Mouse (Mus musculus): ENCODE data around the gene Sprr1a. TPM values are rescaled to one million over a fixed set of nuclear protein-coding genes. Genes with fewer than 3 reads are reported as not detected.
"Not testable (repeated sequence)": the region's sequence is repeated elsewhere in the genome, so short reads cannot be mapped to it uniquely, and the experiment has no call there.

Gene Sprr1a
- polyA plus RNA-seq (2016; fragmentation: Nextera tagmentation; extraction: Ambion mirVana) = not detected in 2 replicates

DNA sequence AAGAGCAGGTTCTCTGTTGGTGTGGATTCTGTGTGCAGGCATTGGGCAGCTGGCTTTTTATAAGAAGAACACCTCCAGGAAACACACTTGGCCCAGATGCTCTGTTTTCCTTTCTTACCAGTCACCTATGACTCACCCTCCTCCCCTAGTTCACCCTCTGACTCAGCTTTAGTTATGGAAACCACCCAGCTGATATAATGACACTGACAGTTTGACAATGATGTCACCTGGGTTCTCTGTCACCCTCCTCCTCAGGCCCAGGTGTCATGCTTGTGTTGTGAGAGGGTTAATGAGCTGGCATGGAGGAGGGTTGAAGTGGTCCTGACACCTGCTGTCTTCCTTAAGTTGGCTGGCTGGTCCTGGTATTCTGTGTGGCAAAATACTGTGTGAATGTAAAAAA lies at the start of gene Sprr1a:
Gene Sprr1a, minus strand, starts transcription at position 33 of the 400 bp plus-strand sequence.
- Histone ChIP-seq H3K27ac (no peak within 1 kb of the TSS), H3K27me3 (ENCODE audit: low read depth, poor library complexity, severe bottlenecking) (no peaks in the 10 kb centered on the region), H3K36me3 (no peaks in the 10 kb centered on the region), H3K9me3 (replicated peaks) (no peaks in the 10 kb centered on the region), H3K4me3 (no peak within 1 kb of the TSS), H3K4me1 (no peaks in the 10 kb centered on the region)
- no peak for DNase-seq (ENCODE audit: low spot score)

DNA sequence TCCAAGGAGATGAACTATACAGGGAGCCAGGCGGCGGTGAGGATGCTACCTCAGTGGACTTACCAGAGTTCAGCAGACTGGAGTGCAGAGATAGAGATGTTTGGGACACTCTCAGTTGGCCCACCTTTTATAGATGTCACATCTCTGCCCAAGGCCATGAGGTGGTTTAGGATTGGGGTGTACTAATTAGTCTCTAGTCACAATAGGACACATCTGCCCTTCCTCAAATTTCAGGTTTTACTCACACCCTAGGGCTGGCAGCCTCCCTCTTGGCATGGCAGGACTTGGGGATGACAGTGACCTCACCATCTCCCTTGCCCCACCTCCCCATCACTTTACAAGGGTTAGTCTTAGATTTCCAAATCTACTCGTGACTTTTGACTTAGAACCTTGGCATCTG lies 48.7 kb upstream of the Sprr1a start, which contains the start of gene 2310046K23Rik:
Gene 2310046K23Rik, minus strand, starts transcription at position 101 of the 400 bp plus-strand sequence.
- WGBS = 92% methylated on average over 3 of the region's 3 CpGs
- DNase-seq (ENCODE audit: low spot score) = no peak
- H3K27me3 ChIP-seq (ENCODE audit: low read depth, poor library complexity, severe bottlenecking) = no peaks in the 10 kb centered on the region
- no peaks in the 10 kb centered on the region for H3K4me1 ChIP-seq
- no peak within 1 kb of the TSS for H3K27ac ChIP-seq
- H3K9me3 ChIP-seq (replicated peaks) = no peaks in the 10 kb centered on the region
- H3K4me3 ChIP-seq = no peak within 1 kb of the TSS
- no peaks in the 10 kb centered on the region for H3K36me3 ChIP-seq

DNA sequence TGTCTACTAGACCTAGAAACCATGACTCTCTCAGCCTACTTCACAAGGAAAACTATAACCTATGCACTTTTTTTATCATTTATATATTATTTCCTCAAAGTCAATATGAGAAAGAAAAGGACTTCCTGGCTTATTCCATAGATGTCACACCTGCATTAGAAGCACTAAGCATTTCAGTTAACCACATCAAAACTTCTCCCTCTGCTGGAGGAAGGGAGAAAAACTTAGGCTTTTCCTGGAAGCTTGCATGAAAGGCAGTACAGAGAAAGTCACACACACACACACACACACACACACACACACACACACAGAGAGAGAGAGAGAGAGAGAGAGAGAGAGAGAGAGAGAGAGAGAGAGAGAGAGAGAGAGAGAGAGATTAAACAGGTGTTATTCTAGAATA lies 26.6 kb upstream of the Sprr1a start:
- Histone ChIP-seq H3K9me3 (replicated peaks) (no peaks in the 10 kb centered on the region), H3K4me1 (no peaks in the 10 kb centered on the region), H3K27me3 (ENCODE audit: low read depth, poor library complexity, severe bottlenecking) (no peaks in the 10 kb centered on the region), H3K36me3 (no peaks in the 10 kb centered on the region), H3K27ac (no peak overlapping the region), H3K4me3 (no peak overlapping the region)
- DNase-seq (ENCODE audit: low spot score) = no peak

GRCm38 (mm10) chr3:92510786-92511185 lies 25.1 kb upstream of the Sprr1a start:
- DNase-seq (ENCODE audit: low spot score) = peak; percentile 35
- Histone ChIP-seq H3K27me3 (ENCODE audit: low read depth, poor library complexity, severe bottlenecking) (no peaks in the 10 kb centered on the region), H3K4me1 (no peaks in the 10 kb centered on the region), H3K27ac (no peak overlapping the region), H3K4me3 (no peak overlapping the region), H3K36me3 (no peaks in the 10 kb centered on the region), H3K9me3 (replicated peaks) (no peaks in the 10 kb centered on the region)

GRCm38 (mm10) chr3:92508185-92508584 lies 22.5 kb upstream of the Sprr1a start:
- Histone ChIP-seq H3K4me1 (no peaks in the 10 kb centered on the region), H3K36me3 (no peaks in the 10 kb centered on the region), H3K27ac (no peak overlapping the region), H3K4me3 (no peak overlapping the region), H3K27me3 (ENCODE audit: low read depth, poor library complexity, severe bottlenecking) (no peaks in the 10 kb centered on the region), H3K9me3 (replicated peaks) (no peaks in the 10 kb centered on the region)
- DNase-seq (ENCODE audit: low spot score) = no peak
- 91% methylated on average over 1 of the region's 1 CpGs for WGBS

DNA sequence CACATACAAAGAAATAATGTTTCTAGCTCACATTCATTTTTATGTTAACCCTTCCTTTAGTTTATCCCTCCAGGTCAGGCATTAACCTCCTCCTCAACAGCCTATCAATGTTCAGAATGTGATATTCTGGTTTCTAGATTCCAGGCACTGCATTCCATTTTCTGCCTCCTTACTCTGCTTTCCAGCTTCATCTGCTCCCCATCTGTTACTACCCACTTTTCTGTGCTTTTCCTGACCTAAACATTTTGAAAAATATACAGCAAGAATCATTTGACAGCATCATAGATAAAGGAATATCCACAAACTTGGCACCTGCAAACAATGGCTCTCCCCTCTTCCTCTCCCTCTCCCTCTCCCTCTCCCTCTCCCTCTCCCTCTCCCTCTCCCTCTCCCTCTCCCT lies 17.8 kb upstream of the Sprr1a start:
- DNase-seq (ENCODE audit: low spot score) = no peak
- H3K9me3 ChIP-seq (replicated peaks) = no peaks in the 10 kb centered on the region
- H3K4me3 ChIP-seq = no peak overlapping the region
- H3K36me3 ChIP-seq = no peaks in the 10 kb centered on the region
- no peak overlapping the region for H3K27ac ChIP-seq
- no peaks in the 10 kb centered on the region for H3K27me3 ChIP-seq (ENCODE audit: low read depth, poor library complexity, severe bottlenecking)
- H3K4me1 ChIP-seq = no peaks in the 10 kb centered on the region

DNA sequence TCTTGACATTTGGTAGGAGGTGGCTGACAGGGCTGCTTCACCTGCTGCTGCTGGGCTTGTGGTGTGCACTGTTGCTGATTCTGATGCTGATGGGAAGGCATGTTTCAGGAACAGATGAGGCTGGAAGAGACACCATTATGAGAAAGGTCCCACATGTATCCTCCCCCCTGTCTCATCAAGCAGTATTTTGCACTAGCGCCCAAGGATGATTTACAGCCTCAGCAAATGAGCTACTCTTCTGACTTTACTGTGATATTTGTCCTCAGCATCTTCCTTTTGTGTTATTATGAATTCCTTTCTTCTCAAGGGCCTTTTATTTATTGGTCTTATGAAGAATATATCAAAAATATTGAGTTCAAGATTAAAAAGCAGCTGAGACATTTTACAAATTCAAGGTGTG lies 14.7 kb upstream of the Sprr1a start, which contains the start of gene Sprr4:
Gene Sprr4, minus strand, starts transcription at position 101 of the 400 bp plus-strand sequence.
- H3K9me3 ChIP-seq (replicated peaks) = no peaks in the 10 kb centered on the region
- no peaks in the 10 kb centered on the region for H3K4me1 ChIP-seq
- no peaks in the 10 kb centered on the region for H3K27me3 ChIP-seq (ENCODE audit: low read depth, poor library complexity, severe bottlenecking)
- H3K36me3 ChIP-seq = no peaks in the 10 kb centered on the region
- no peak within 1 kb of the TSS for H3K4me3 ChIP-seq
- 100% methylated on average over 1 of the region's 1 CpGs for WGBS
- no peak for DNase-seq (ENCODE audit: low spot score)
- no peak within 1 kb of the TSS for H3K27ac ChIP-seq

- H3K9me3 ChIP-seq (replicated peaks); H3K4me3 ChIP-seq; H3K4me1 ChIP-seq; H3K27ac ChIP-seq; H3K27me3 ChIP-seq (ENCODE audit: low read depth, poor library complexity, severe bottlenecking); H3K36me3 ChIP-seq; DNase-seq (ENCODE audit: low spot score): not testable (repeated sequence)
These were observed 4.6 kb upstream of the Sprr1a start for GRCm38 (mm10) chr3:92490262-92490661.

- WGBS = 53% methylated on average over 1 of the region's 1 CpGs
- Histone ChIP-seq H3K27ac (no peak overlapping the region), H3K27me3 (ENCODE audit: low read depth, poor library complexity, severe bottlenecking) (no peaks in the 10 kb centered on the region), H3K36me3 (no peaks in the 10 kb centered on the region), H3K9me3 (replicated peaks) (no peaks in the 10 kb centered on the region), H3K4me3 (no peak overlapping the region), H3K4me1 (no peaks in the 10 kb centered on the region)
- DNase-seq (ENCODE audit: low spot score) = no peak
These were observed 612 bp upstream of the Sprr1a start for GRCm38 (mm10) chr3:92486307-92486706.

GRCm38 (mm10) chr3:92481249-92481648 lies 4.4 kb downstream of the Sprr1a start:
- H3K4me1 ChIP-seq; H3K36me3 ChIP-seq; H3K9me3 ChIP-seq (replicated peaks); H3K4me3 ChIP-seq; H3K27ac ChIP-seq; DNase-seq (ENCODE audit: low spot score); H3K27me3 ChIP-seq (ENCODE audit: low read depth, poor library complexity, severe bottlenecking): not testable (repeated sequence)

DNA sequence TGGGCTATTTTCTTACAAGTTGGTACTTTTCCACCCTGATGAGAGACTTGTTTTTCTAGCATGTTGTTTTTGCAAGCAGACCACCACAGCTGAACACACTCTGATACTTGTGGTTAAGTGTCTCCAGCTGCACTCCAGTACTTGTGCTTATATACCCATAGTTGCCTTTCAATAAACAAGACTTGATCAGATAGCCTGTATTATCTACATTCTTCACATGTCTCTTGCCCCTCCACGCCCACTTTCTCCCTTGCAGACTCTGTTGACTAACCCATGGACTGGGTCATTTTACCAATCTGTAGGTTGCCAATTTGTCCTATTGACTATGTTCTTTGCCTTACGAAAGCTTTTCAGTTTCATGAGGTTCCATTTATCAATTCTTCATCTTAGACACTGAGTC lies 15.6 kb downstream of the Sprr1a start:
- WGBS = 93% methylated on average over 2 of the region's 2 CpGs

GRCm38 (mm10) chr3:92467424-92467823 lies 18.3 kb downstream of the Sprr1a start:
- H3K4me1 ChIP-seq = no peaks in the 10 kb centered on the region
- H3K4me3 ChIP-seq = no peak overlapping the region
- H3K27me3 ChIP-seq (ENCODE audit: low read depth, poor library complexity, severe bottlenecking) = no peaks in the 10 kb centered on the region
- H3K27ac ChIP-seq = no peak overlapping the region
- no peaks in the 10 kb centered on the region for H3K9me3 ChIP-seq (replicated peaks)
- no peaks in the 10 kb centered on the region for H3K36me3 ChIP-seq
- no peak for DNase-seq (ENCODE audit: low spot score)

More for the DNA sequence above, 15.6 kb downstream of the Sprr1a start:
- DNase-seq (ENCODE audit: low spot score) = no peak
- no peak overlapping the region for H3K4me3 ChIP-seq
- no peaks in the 10 kb centered on the region for H3K27me3 ChIP-seq (ENCODE audit: low read depth, poor library complexity, severe bottlenecking)
- H3K36me3 ChIP-seq = no peaks in the 10 kb centered on the region
- H3K9me3 ChIP-seq (replicated peaks) = no peaks in the 10 kb centered on the region
- H3K27ac ChIP-seq = no peak overlapping the region
- H3K4me1 ChIP-seq = no peaks in the 10 kb centered on the region

DNA sequence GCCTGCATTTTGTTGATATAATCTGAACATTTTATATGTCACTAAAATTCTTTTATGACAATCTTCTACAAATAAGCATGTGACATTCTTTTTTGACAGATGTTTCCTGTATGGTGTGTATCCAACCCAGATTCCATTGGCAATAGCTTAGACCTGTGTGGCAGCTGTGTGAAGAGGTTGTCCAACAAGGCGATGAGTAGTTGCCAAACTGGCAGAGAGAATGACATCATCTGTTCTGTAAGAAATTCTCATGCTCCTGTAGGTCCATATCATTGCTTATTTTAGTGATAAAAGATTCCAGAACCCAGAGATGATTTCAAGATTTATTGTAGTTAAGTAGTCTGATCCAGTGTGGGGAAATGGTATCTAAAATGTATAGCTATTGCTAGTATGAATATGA lies 19.1 kb downstream of the Sprr1a start:
- Histone ChIP-seq H3K36me3 (no peaks in the 10 kb centered on the region), H3K4me1 (no peaks in the 10 kb centered on the region), H3K4me3 (no peak overlapping the region), H3K27ac (no peak overlapping the region), H3K27me3 (ENCODE audit: low read depth, poor library complexity, severe bottlenecking) (no peaks in the 10 kb centered on the region), H3K9me3 (replicated peaks) (no peaks in the 10 kb centered on the region)
- DNase-seq (ENCODE audit: low spot score) = no peak
- WGBS = 96% methylated on average over 1 of the region's 1 CpGs

- WGBS = 75% methylated on average over 2 of the region's 2 CpGs
- DNase-seq (ENCODE audit: low spot score) = no peak
- Histone ChIP-seq H3K36me3 (no peaks in the 10 kb centered on the region), H3K9me3 (replicated peaks) (no peaks in the 10 kb centered on the region), H3K4me3 (no peak within 1 kb of the TSS), H3K27ac (no peak within 1 kb of the TSS), H3K27me3 (ENCODE audit: low read depth, poor library complexity, severe bottlenecking) (no peaks in the 10 kb centered on the region), H3K4me1 (no peaks in the 10 kb centered on the region)
These were observed 27.1 kb downstream of the Sprr1a start, which contains the start of gene Sprr3 for GRCm38 (mm10) chr3:92458620-92459019. Gene Sprr3 (minus strand): TSS chr3:92458720.

Data from limb, embryonic 10.5 days (tissue).